Mouse (Mus musculus): ENCODE data around the gene Mylk2.

The Mylk2 gene

GRCm38 (mm10) chr2:152913471-152913870 is 2.3 kb downstream of the Mylk2 start:
- DNase-seq (ENCODE audit: inconsistent age in 2 of 2, low spot score in 1 of 2): peak in 1 of 2 experiments; percentile 42

- DNase-seq (ENCODE audit: inconsistent age in 2 of 2, low spot score in 1 of 2): peak; percentile 94 to 98
Observed at GRCm38 (mm10) chr2:152914310-152915120, 3.4 kb downstream of the Mylk2 start.

- peak in 1 of 2 experiments; percentile 15 for DNase-seq (ENCODE audit: inconsistent age in 2 of 2, low spot score in 1 of 2)
Observed at GRCm38 (mm10) chr2:152915453-152915852, 4.3 kb downstream of the Mylk2 start.

- DNase-seq (ENCODE audit: inconsistent age in 2 of 2, low spot score in 1 of 2): no peak
Observed at GRCm38 (mm10) chr2:152916111-152916510, 5.0 kb downstream of the Mylk2 start.

- DNase-seq (ENCODE audit: inconsistent age in 2 of 2, low spot score in 1 of 2): peak in 1 of 2 experiments; percentile 19
Observed at GRCm38 (mm10) chr2:152917671-152918070, 6.5 kb downstream of the Mylk2 start.

GRCm38 (mm10) chr2:152922376-152922775 is 11.2 kb downstream of the Mylk2 start:
- no peak for DNase-seq (ENCODE audit: inconsistent age in 2 of 2, low spot score in 1 of 2)

GRCm38 (mm10) chr2:152923621-152924020 is 12.5 kb downstream of the Mylk2 start:
- DNase-seq (ENCODE audit: inconsistent age in 2 of 2, low spot score in 1 of 2): no peak

- DNase-seq (ENCODE audit: inconsistent age in 2 of 2, low spot score in 1 of 2): no peak
Observed at GRCm38 (mm10) chr2:152924128-152924527, 13.0 kb downstream of the Mylk2 start.

- no peak for DNase-seq (ENCODE audit: inconsistent age in 2 of 2, low spot score in 1 of 2)
Observed at GRCm38 (mm10) chr2:152924543-152924942, 13.4 kb downstream of the Mylk2 start.

- peak; percentile 88 to 94 for DNase-seq (ENCODE audit: inconsistent age in 2 of 2, low spot score in 1 of 2)
Observed at GRCm38 (mm10) chr2:152925189-152925872, 14.2 kb downstream of the Mylk2 start.

GRCm38 (mm10) chr2:152926896-152927295 is 15.7 kb downstream of the Mylk2 start:
- no peak for DNase-seq (ENCODE audit: inconsistent age in 2 of 2, low spot score in 1 of 2)

- peak; percentile 73 to 79 for DNase-seq (ENCODE audit: inconsistent age in 2 of 2, low spot score in 1 of 2)
Observed at GRCm38 (mm10) chr2:152927371-152927770, 16.2 kb downstream of the Mylk2 start.

GRCm38 (mm10) chr2:152928219-152928987 is 17.3 kb downstream of the Mylk2 start:
- DNase-seq (ENCODE audit: inconsistent age in 2 of 2, low spot score in 1 of 2): peak in 1 of 2 experiments; percentile 49

- peak in 1 of 2 experiments; percentile 53 for DNase-seq (ENCODE audit: inconsistent age in 2 of 2, low spot score in 1 of 2)
Observed at GRCm38 (mm10) chr2:152928988-152929370, 17.8 kb downstream of the Mylk2 start.

- peak in 1 of 2 experiments; percentile 54 for DNase-seq (ENCODE audit: inconsistent age in 2 of 2, low spot score in 1 of 2)
Observed at GRCm38 (mm10) chr2:152930276-152930675, 19.1 kb downstream of the Mylk2 start.

GRCm38 (mm10) chr2:152931456-152932160 is 20.5 kb downstream of the Mylk2 start:
- no peak for DNase-seq (ENCODE audit: inconsistent age in 2 of 2, low spot score in 1 of 2)

- DNase-seq (ENCODE audit: inconsistent age in 2 of 2, low spot score in 1 of 2): no peak
Observed at GRCm38 (mm10) chr2:152933048-152933447, 21.9 kb downstream of the Mylk2 start, which contains the start of gene Foxs1. Foxs1 (minus strand) TSS chr2:152933208.

- DNase-seq (ENCODE audit: inconsistent age in 2 of 2, low spot score in 1 of 2): peak; percentile 73 to 88
Observed at GRCm38 (mm10) chr2:152933614-152934013, 22.5 kb downstream of the Mylk2 start.

- peak; percentile 57 to 85 for DNase-seq (ENCODE audit: inconsistent age in 2 of 2, low spot score in 1 of 2)
Observed at GRCm38 (mm10) chr2:152939846-152940245, 28.7 kb downstream of the Mylk2 start.

GRCm38 (mm10) chr2:152941106-152941505 is 30.0 kb downstream of the Mylk2 start:
- DNase-seq (ENCODE audit: inconsistent age in 2 of 2, low spot score in 1 of 2): no peak

- DNase-seq (ENCODE audit: inconsistent age in 2 of 2, low spot score in 1 of 2): no peak
Observed at GRCm38 (mm10) chr2:152941776-152942175, 30.6 kb downstream of the Mylk2 start.
